Mouse (Mus musculus) Patski (cell line): ENCODE results near the gene Rnf113a2. TPM values are rescaled to one million over a fixed set of nuclear protein-coding genes. Genes with fewer than 3 reads are reported as not detected.

Experiments
- ATAC-seq: fragments of 100-300 bp; one replicate; pipeline ENCODE4 v1.8.0; 2021
- CTCF ChIA-PET: fragments of 350-600 bp; sonication (Branson Sonifier 250); formaldehyde crosslinking; loops from one replicate; lab custom pipeline; 2022; ENCODE audit warnings: inconsistent platforms; lab: Charles Lee
- POLR2A ChIA-PET: fragments of 350-600 bp; sonication (Branson Sonifier 250); formaldehyde crosslinking; loops from one replicate; lab custom pipeline; 2022; ENCODE audit warnings: antibody characterized with exemption, inconsistent platforms; lab: Charles Lee
- DNase-seq: peaks from one replicate; pipeline ENCODE4 v3.0.0-alpha.2; 2011; ENCODE audit warnings: low read depth, low spot score
- H3K27me3 ChIP-seq: fragments of 371-371 bp; one replicate; pipeline ENCODE4 v1.5.1; 2021
- CTCF ChIP-seq: fragments of 100-300 bp; IDR thresholded peaks from one replicate; pipeline ENCODE4 v1.5.1; 2021
- in situ Hi-C: fragments of 300-500 bp; cut with MboI; formaldehyde crosslinking; loops from 3 replicates; pipeline ENCODE4 v1.11.1; 2018; ENCODE audit warnings: low pct_unique_long_range_greater_than_20kb, mixed read lengths
- polyA plus RNA-seq: library from polyadenylated mRNA; unstranded; gene quantifications from one replicate; pipeline ENCODE4 v1.2.3, GENCODE M21; 2021

Gene Rnf113a2
- polyA plus RNA-seq, 1 experiment from 2014 or later: 18.1 TPM

- no peaks in the 10 kb centered on the region for H3K27me3 ChIP-seq
- ChIA-PET POLR2A (interaction anchor here (1.6 kb wide), 1 partner anchor 15 kb away, joined by 3 read pairs; no protein-coding TSS in a partner anchor), CTCF (no interaction called here)
- DNase-seq (no peak), ATAC-seq (no peak)
- in situ Hi-C loops: loop anchor here (5.0 kb wide), 1 partner anchor 103 kb away; no protein-coding TSS in a partner anchor
- TF ChIP-seq CTCF: no peak
Measured at GRCm38 (mm10) chr12:84450351-84450717, 33.3 kb downstream of the Rnf113a2 start.

GRCm38 (mm10) chr12:84450718-84451646 is 34.0 kb downstream of the Rnf113a2 start, which contains the start of the genes Aldh6a1 and Lin52:
TSS of gene Aldh6a1 (minus strand) at chr12:84451004.
TSS of gene Lin52 (plus strand) at chr12:84451422.
- ChIA-PET POLR2A (interaction anchor here (1.6 kb wide), 1 partner anchor 14 kb away, joined by 3 read pairs; no protein-coding TSS in a partner anchor), CTCF (no interaction called here)
- in situ Hi-C loops: loop anchor here (5.0 kb wide), 1 partner anchor 104 kb away; no protein-coding TSS in a partner anchor
- no peak for TF ChIP-seq CTCF
- DNase-seq (peak; percentile 99), ATAC-seq (peak; percentile 95)
- H3K27me3 ChIP-seq: no peaks in the 10 kb centered on the region

GRCm38 (mm10) chr12:84451801-84452200 is 34.8 kb downstream of the Rnf113a2 start:
- CTCF ChIA-PET: no interaction called here
- in situ Hi-C loops: loop anchor here (5.0 kb wide), 1 partner anchor 104 kb away; no protein-coding TSS in a partner anchor
- H3K27me3 ChIP-seq: no peaks in the 10 kb centered on the region
- DNase-seq (no peak), ATAC-seq (no peak)
- no peak for TF ChIP-seq CTCF
- POLR2A ChIA-PET: interaction anchor here (1.6 kb wide), 1 partner anchor 13 kb away, joined by 3 read pairs; no protein-coding TSS in a partner anchor

GRCm38 (mm10) chr12:84456911-84457310 is 39.9 kb downstream of the Rnf113a2 start:
- ATAC-seq (no peak), DNase-seq (no peak)
- TF ChIP-seq CTCF: no peak
- ChIA-PET CTCF (interaction anchor here (1.3 kb wide), 1 partner anchor 117 kb away, joined by 3 read pairs; no protein-coding TSS in a partner anchor), POLR2A (no interaction called here)
- H3K27me3 ChIP-seq: no peaks in the 10 kb centered on the region
- in situ Hi-C loops: no loop called here

GRCm38 (mm10) chr12:84459845-84460244 is 42.8 kb downstream of the Rnf113a2 start:
- ATAC-seq (no peak), DNase-seq (no peak)
- POLR2A ChIA-PET: no interaction called here
- CTCF ChIA-PET: no interaction called here
- no peaks in the 10 kb centered on the region for H3K27me3 ChIP-seq
- TF ChIP-seq CTCF: peak; percentile 35
- in situ Hi-C loops: no loop called here

- ChIA-PET CTCF (no interaction called here), POLR2A (no interaction called here)
- no peak for DNase-seq
- no peak for ATAC-seq
- H3K27me3 ChIP-seq: no peaks in the 10 kb centered on the region
- TF ChIP-seq CTCF: no peak
- in situ Hi-C loops: no loop called here
Measured at GRCm38 (mm10) chr12:84461416-84461815, 44.4 kb downstream of the Rnf113a2 start.

- ChIA-PET CTCF (interaction anchor here (1.0 kb wide), 1 partner anchor 126 kb away, joined by 4 read pairs; no protein-coding TSS in a partner anchor), POLR2A (no interaction called here)
- in situ Hi-C loops: no loop called here
- DNase-seq (no peak), ATAC-seq (no peak)
- no peaks in the 10 kb centered on the region for H3K27me3 ChIP-seq
- no peak for TF ChIP-seq CTCF
Measured at GRCm38 (mm10) chr12:84462856-84463255, 45.9 kb downstream of the Rnf113a2 start.

Other genes starting within 250 kb of the Rnf113a2 start
- gene Elmsan1, start 198.3 kb upstream of the Rnf113a2 start, polyA plus RNA-seq: 16.0 TPM
- 39.1 TPM for gene Ptgr2, start 132.0 kb upstream of the Rnf113a2 start, polyA plus RNA-seq
- gene Zfp410, start 100.3 kb upstream of the Rnf113a2 start, polyA plus RNA-seq: 37.0 TPM
- 44.5 TPM for gene Coq6, start 55.5 kb upstream of the Rnf113a2 start, polyA plus RNA-seq
- gene Fam161b, start 55.4 kb upstream of the Rnf113a2 start, polyA plus RNA-seq: 5.5 TPM
- gene Entpd5, start 8.2 kb upstream of the Rnf113a2 start, polyA plus RNA-seq: 21.1 TPM
- gene Bbof1, start 8.1 kb upstream of the Rnf113a2 start, polyA plus RNA-seq: 2.2 TPM
- 25.0 TPM for gene Aldh6a1, start 33.8 kb downstream of the Rnf113a2 start, polyA plus RNA-seq
- gene Lin52, start 34.2 kb downstream of the Rnf113a2 start, polyA plus RNA-seq: 11.0 TPM
- gene Vsx2, start 152.6 kb downstream of the Rnf113a2 start, polyA plus RNA-seq: not detected
- 15.4 TPM for gene Abcd4, start 200.2 kb downstream of the Rnf113a2 start, polyA plus RNA-seq
- not detected for gene Vrtn, start 223.8 kb downstream of the Rnf113a2 start, polyA plus RNA-seq